Mouse (Mus musculus) heart, postnatal 0 days (tissue): Measurements from ENCODE around the gene Prss38.

Experiments used
- CTCF ChIP-seq: IDR thresholded peaks from 2 replicates; pipeline ENCODE4 v1.5.1; 2016; ENCODE audit warnings: antibody characterized with exemption, control low read depth, low read depth
- EP300 ChIP-seq: IDR thresholded peaks from 2 replicates; pipeline ENCODE4 v1.6.1; 2016; ENCODE audit warnings: antibody characterized with exemption, low read depth

GRCm38 (mm10) chr11:59324777-59325176 lies 50.7 kb downstream of the Prss38 start:
- no peak for TF ChIP-seq EP300
- no peak for TF ChIP-seq CTCF
